Mouse (Mus musculus) liver, embryonic 12.5 days (tissue): ENCODE measurements around the gene Snapc2. TPM values are rescaled to one million over a fixed set of nuclear protein-coding genes. Genes with fewer than 3 reads are reported as not detected.
"Not testable (repeated sequence)": the region's sequence is repeated elsewhere in the genome, so short reads cannot be mapped to it uniquely, and the experiment has no call there.

Experiments used
- ATAC-seq: fragments of 200-750 bp; cut with Nextera tagmentation; 2 replicates; pipeline ENCODE4 v1.8.0; 2017; ENCODE audit warnings: moderate number of reproducible peaks, mild to moderate bottlenecking, moderate library complexity
- H3K27ac ChIP-seq: fragments of 300-500 bp; sonication (generic); 2 replicates; pipeline ENCODE4 v1.5.1; 2016; ENCODE audit warnings: mild to moderate bottlenecking
- H3K27me3 ChIP-seq: fragments of 300-500 bp; sonication (generic); replicated peaks from 2 replicates; pipeline ENCODE4 v1.6.1; 2016; ENCODE audit warnings: mild to moderate bottlenecking, moderate library complexity
- H3K36me3 ChIP-seq: fragments of 300-500 bp; sonication (generic); 2 replicates; pipeline ENCODE4 v1.6.1; 2016; ENCODE audit warnings: mild to moderate bottlenecking, moderate library complexity
- H3K4me1 ChIP-seq: fragments of 300-500 bp; sonication (generic); 2 replicates; pipeline ENCODE4 v1.6.1; 2016
- H3K4me2 ChIP-seq: fragments of 300-500 bp; sonication (generic); 2 replicates; pipeline ENCODE4 v1.6.1; 2016; ENCODE audit warnings: mild to moderate bottlenecking, moderate library complexity
- H3K4me3 ChIP-seq: fragments of 300-500 bp; sonication (generic); 2 replicates; pipeline ENCODE4 v1.5.1; 2016; ENCODE audit warnings: mild to moderate bottlenecking, moderate library complexity
- H3K9ac ChIP-seq: fragments of 300-500 bp; sonication (generic); 2 replicates; pipeline ENCODE4 v1.6.1; 2016; ENCODE audit warnings: mild to moderate bottlenecking, moderate library complexity
- H3K9me3 ChIP-seq: fragments of 300-500 bp; sonication (generic); replicated peaks from 2 replicates; pipeline ENCODE4 v1.6.1; 2016; ENCODE audit warnings: mild to moderate bottlenecking, moderate library complexity
- WGBS: fragments of 180-500 bp; shearing (Covaris S2); methylation state at CpG from one replicate; pipeline ENCODE4 v1.1.7; 2016; ENCODE audit not compliant: insufficient replicate concordance; 5-methylcytosine and 5-hydroxymethylcytosine counted together
- polyA plus RNA-seq: library from polyadenylated mRNA; unstranded; fragments of >200 nt; fragmentation: Nextera tagmentation; extraction: Ambion mirVana; gene quantifications from 2 replicates; pipeline ENCODE4 v1.2.1, GENCODE M21; 2016

The Snapc2 gene
- polyA plus RNA-seq, 1 experiment from 2014 or later = 27.2 TPM

GRCm38 (mm10) chr8:4239193-4239890 is 13.5 kb upstream of the Snapc2 start:
- Histone ChIP-seq H3K9ac (peak overlapping the region; percentile 79), H3K9me3 (no peaks in the 10 kb centered on the region), H3K4me2 (peak overlapping the region; percentile 83), H3K27ac (peak overlapping the region; percentile 96), H3K4me3 (peak overlapping the region; percentile 82), H3K27me3 (peaks cover 9% of the 10 kb centered on the region; the same call in 1 of the 2 replicates), H3K36me3 (peaks cover 38% of the 10 kb centered on the region), H3K4me1 (peaks cover 30% of the 10 kb centered on the region)
- WGBS = 10% methylated on average over 19 of the region's 19 CpGs
- peak; percentile 50 for ATAC-seq

- Histone ChIP-seq H3K36me3 (peaks cover 89% of the 10 kb centered on the region), H3K27ac (no peak overlapping the region), H3K4me2 (no peak overlapping the region), H3K9ac (no peak overlapping the region), H3K9me3 (no peaks in the 10 kb centered on the region), H3K27me3 (no peaks in the 10 kb centered on the region), H3K4me1 (peaks cover 28% of the 10 kb centered on the region), H3K4me3 (no peak overlapping the region)
- 82% methylated on average over 5 of the region's 5 CpGs for WGBS
- ATAC-seq = no peak
Observed at GRCm38 (mm10) chr8:4245061-4245460, 7.8 kb upstream of the Snapc2 start.

- Histone ChIP-seq H3K27me3 (no peaks in the 10 kb centered on the region), H3K4me2 (no peak overlapping the region), H3K4me1 (peaks cover 28% of the 10 kb centered on the region), H3K9ac (no peak overlapping the region), H3K4me3 (no peak overlapping the region), H3K27ac (no peak overlapping the region), H3K36me3 (peaks cover 84% of the 10 kb centered on the region), H3K9me3 (no peaks in the 10 kb centered on the region)
- WGBS = 91% methylated on average over 13 of the region's 13 CpGs
- ATAC-seq = no peak
Observed at GRCm38 (mm10) chr8:4245737-4246136, 7.1 kb upstream of the Snapc2 start.

DNA sequence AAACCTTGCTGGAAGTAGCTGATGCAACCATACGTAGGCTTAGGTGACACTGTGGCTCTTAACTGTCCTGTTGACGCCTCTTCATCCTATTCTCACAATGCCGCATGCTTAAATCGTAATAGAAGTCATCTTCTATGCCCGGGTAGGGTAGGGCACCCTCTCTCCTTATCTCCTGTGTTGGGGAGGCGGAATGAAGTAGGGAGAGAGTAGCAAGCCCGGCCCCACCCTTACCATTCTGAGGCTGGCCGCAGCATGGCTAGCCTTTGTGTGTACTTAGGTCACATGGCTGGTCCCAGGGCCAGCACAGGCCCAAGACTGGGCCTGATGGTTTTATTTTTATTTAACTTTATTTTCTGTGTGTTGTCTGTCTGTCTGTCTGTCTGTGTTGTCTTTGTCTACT is 5.6 kb upstream of the Snapc2 start:
- ATAC-seq = no peak
- Histone ChIP-seq H3K36me3 (peaks cover 72% of the 10 kb centered on the region), H3K27me3 (no peaks in the 10 kb centered on the region), H3K4me1 (peaks cover 32% of the 10 kb centered on the region), H3K27ac (no peak overlapping the region), H3K4me3 (no peak overlapping the region), H3K4me2 (no peak overlapping the region), H3K9me3 (no peaks in the 10 kb centered on the region), H3K9ac (no peak overlapping the region)
- WGBS = 76% methylated on average over 8 of the region's 8 CpGs

- Histone ChIP-seq H3K4me3 (no peak within 1 kb of the TSS), H3K27me3 (no peaks in the 10 kb centered on the region), H3K9me3 (no peaks in the 10 kb centered on the region), H3K9ac (no peak within 1 kb of the TSS), H3K4me1 (peaks cover 37% of the 10 kb centered on the region), H3K27ac (no peak within 1 kb of the TSS), H3K4me2 (no peak within 1 kb of the TSS), H3K36me3 (peaks cover 64% of the 10 kb centered on the region)
- ATAC-seq = no peak
- 79% methylated on average over 15 of the region's 15 CpGs for WGBS
Observed at GRCm38 (mm10) chr8:4247951-4248540, 4.8 kb upstream of the Snapc2 start, which contains the start of gene Tgfbr3l. Gene Tgfbr3l (plus strand): TSS chr8:4248214.

DNA sequence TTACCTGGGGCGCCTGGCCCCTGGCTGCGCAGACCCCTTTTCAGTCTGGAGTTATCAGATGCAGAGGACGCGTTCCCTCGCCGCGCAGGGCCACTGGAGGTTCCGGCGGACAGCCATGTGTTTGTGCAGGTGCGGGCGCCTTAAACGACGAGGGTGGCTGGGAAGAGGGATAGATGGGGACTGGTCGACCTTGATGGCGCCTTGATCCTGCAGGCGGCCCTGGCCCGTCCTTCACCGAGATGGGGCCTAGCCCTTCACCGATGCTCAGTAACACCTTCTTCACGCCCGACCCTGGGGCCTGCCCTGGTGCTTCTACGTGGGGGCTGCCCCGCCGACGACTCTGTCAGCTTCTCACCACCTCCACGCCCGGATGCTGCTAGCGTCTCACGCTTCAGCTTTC is 3.7 kb upstream of the Snapc2 start:
- peaks cover 53% of the 10 kb centered on the region for H3K36me3 ChIP-seq
- H3K4me1 ChIP-seq = peaks cover 46% of the 10 kb centered on the region
- H3K27me3 ChIP-seq = no peaks in the 10 kb centered on the region
- H3K9me3 ChIP-seq = no peaks in the 10 kb centered on the region
- no peak overlapping the region for H3K4me3 ChIP-seq
- H3K27ac ChIP-seq = no peak overlapping the region
- H3K9ac ChIP-seq = no peak overlapping the region
- 37% methylated on average over 29 of the region's 29 CpGs for WGBS
- ATAC-seq = no peak
- no peak overlapping the region for H3K4me2 ChIP-seq

DNA sequence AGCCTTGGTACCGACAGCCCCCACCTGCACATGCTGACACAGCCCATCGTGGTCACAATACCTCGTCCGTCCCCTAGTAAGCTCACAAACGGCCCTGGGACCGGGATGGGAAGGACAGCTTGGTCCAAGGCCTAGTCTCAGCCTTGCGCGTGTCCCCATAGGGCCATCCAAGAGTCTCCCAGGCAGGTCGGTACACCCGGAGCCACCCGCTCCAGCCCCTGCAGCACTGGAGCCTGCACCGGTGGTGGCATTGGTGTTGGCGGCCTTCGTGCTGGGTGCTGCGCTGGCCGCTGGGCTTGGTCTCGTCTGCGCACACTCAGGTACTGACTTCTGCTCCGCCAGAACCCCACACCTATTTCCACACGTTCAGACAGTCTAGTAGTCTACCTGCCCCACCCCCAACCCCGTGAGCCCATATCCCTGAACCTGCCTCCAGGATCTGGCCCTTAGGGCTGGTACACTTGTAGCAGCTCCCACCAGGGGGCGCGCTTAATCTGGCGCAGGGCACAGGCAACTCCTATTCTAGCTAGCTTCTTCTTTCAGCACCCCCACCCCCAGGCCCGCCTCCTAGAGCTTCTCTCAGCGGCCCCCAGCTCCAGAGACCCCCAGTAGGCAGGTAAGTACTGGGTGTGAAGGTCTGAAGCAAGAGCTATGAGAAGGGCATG is 2.4 kb upstream of the Snapc2 start:
- Histone ChIP-seq H3K36me3 (peaks cover 53% of the 10 kb centered on the region), H3K4me1 (peaks cover 49% of the 10 kb centered on the region), H3K27ac (no peak overlapping the region), H3K9ac (no peak overlapping the region), H3K4me2 (0 out of 2 replicates have a peak overlapping the region, but pooled peaks have one; percentile 3), H3K9me3 (no peaks in the 10 kb centered on the region), H3K27me3 (no peaks in the 10 kb centered on the region), H3K4me3 (no peak overlapping the region)
- 34% methylated on average over 26 of the region's 26 CpGs for WGBS
- ATAC-seq = peak; percentile 31; the same call in 1 of the 2 replicates

- Histone ChIP-seq H3K27ac (peak overlapping the region; percentile 72), H3K9me3 (no peaks in the 10 kb centered on the region), H3K36me3 (peaks cover 51% of the 10 kb centered on the region), H3K27me3 (no peaks in the 10 kb centered on the region), H3K4me1 (peaks cover 47% of the 10 kb centered on the region), H3K4me2 (peak overlapping the region; percentile 96), H3K9ac (peak overlapping the region; percentile 89; the same call in 1 of the 2 replicates), H3K4me3 (peak overlapping the region; percentile 86)
- WGBS = 34% methylated on average over 8 of the region's 8 CpGs
- ATAC-seq = no peak
Observed at GRCm38 (mm10) chr8:4252116-4252760, 642 bp upstream of the Snapc2 start.

GRCm38 (mm10) chr8:4254001-4254400 is 1.1 kb downstream of the Snapc2 start:
- WGBS = 64% methylated on average over 6 of the region's 6 CpGs
- H3K27me3 ChIP-seq = no peaks in the 10 kb centered on the region
- H3K27ac ChIP-seq = 0 out of 2 replicates have a peak overlapping the region, but pooled peaks have one; percentile 21
- no peaks in the 10 kb centered on the region for H3K9me3 ChIP-seq
- peaks cover 48% of the 10 kb centered on the region for H3K4me1 ChIP-seq
- peak overlapping the region; percentile 96 for H3K4me2 ChIP-seq
- ATAC-seq = no peak
- peak overlapping the region; percentile 86 for H3K4me3 ChIP-seq
- H3K9ac ChIP-seq = peak overlapping the region; percentile 89
- H3K36me3 ChIP-seq = peaks cover 37% of the 10 kb centered on the region

DNA sequence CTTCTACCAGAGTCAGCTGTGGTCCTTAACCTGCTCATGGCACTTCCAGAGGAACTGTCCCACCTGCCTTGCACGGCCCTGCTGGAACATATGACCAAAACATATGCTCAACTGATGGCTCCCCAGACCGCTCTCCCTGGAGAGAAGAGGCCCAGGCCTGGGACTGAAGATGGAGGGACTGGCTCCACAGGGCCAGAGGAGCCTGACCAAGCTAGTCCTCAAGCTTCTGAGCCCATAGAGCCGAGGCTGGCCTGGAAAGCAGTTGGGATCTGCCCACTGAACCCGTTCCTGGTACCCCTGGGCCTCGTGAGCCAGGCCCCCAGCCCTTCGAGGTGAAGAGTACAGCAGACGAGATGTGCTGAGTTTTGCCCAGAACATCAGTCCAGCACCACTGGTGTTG is 2.6 kb downstream of the Snapc2 start:
- H3K4me3 ChIP-seq, H3K27me3 ChIP-seq, H3K9me3 ChIP-seq, H3K4me2 ChIP-seq, H3K9ac ChIP-seq, ATAC-seq, H3K27ac ChIP-seq: not testable (repeated sequence)
- WGBS = 76% methylated on average over 7 of the region's 7 CpGs
- Histone ChIP-seq H3K4me1 (peaks cover 46% of the 10 kb centered on the region), H3K36me3 (peaks cover 40% of the 10 kb centered on the region)

DNA sequence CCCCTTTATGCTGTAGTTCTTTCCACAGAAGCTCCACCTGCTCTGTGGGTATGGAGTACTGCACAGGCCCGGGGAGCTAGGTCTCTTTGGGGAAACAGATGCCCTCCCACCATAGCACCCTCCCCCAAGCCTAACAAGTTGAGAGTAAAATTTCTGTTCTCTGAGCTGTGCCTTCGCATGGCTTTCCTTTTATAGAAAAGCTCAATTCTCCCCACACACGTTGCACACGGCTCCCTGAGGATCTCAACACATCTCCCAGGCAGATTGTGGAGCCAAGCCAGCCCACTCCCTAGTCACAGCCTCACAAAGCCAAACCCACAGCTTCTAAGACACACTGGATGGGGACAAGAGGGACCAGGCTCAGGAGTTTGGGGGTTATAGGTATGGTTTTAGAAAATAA is 4.0 kb downstream of the Snapc2 start:
- Histone ChIP-seq H3K36me3 (peaks cover 54% of the 10 kb centered on the region), H3K4me2 (no peak overlapping the region), H3K27ac (no peak overlapping the region), H3K27me3 (no peaks in the 10 kb centered on the region), H3K9ac (no peak overlapping the region), H3K9me3 (no peaks in the 10 kb centered on the region), H3K4me3 (no peak overlapping the region), H3K4me1 (peaks cover 42% of the 10 kb centered on the region)
- ATAC-seq = no peak
- WGBS = 61% methylated on average over 4 of the region's 4 CpGs

DNA sequence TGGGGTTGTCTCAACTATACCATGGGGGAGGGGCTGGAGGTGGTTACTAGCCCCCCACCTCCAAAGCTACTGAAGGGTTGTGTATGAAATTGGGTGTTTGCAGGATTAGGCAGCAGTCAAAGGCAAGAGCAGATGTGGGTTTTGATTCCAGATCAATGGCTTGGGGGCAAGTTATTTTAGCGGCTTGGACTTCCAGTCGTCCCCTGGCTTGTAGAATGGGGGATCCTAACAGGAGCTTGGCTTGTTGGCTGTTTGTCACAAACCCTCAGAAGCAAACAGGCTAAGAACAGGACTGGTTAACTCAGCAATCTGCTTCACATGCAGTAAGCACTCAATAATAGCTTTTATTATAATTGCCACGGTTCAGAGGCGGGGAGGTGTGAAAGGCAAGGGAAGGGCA is 4.5 kb downstream of the Snapc2 start:
- H3K9me3 ChIP-seq = no peaks in the 10 kb centered on the region
- no peak overlapping the region for H3K4me3 ChIP-seq
- H3K4me1 ChIP-seq = peaks cover 38% of the 10 kb centered on the region
- 86% methylated on average over 4 of the region's 4 CpGs for WGBS
- no peak overlapping the region for H3K9ac ChIP-seq
- H3K4me2 ChIP-seq = no peak overlapping the region
- H3K27me3 ChIP-seq = no peaks in the 10 kb centered on the region
- H3K36me3 ChIP-seq = peaks cover 59% of the 10 kb centered on the region
- no peak overlapping the region for H3K27ac ChIP-seq
- no peak for ATAC-seq
